Mouse (Mus musculus) spleen, adult 2 months (tissue): Measurements from ENCODE around the gene Pdzrn3. TPM values are rescaled to one million over a fixed set of nuclear protein-coding genes. Genes with fewer than 3 reads are reported as not detected.

ENCODE experiments used
- DNase-seq, 2 experiments: peaks; one replicate each; pipeline versions ENCODE4 v3.0.0 to v3.0.0-alpha.2; 2012 to 2021; ENCODE audit warnings: low spot score in 2 of 2, low read depth in 1 of 2
- H3K27ac ChIP-seq: fragments of 200-500 bp; 2 replicates; pipeline ENCODE4 v1.5.1; 2012; ENCODE audit warnings: low read length, inconsistent platforms; ENCODE audit not compliant: insufficient read depth
- H3K27me3 ChIP-seq: fragments of 200-500 bp; 2 replicates; pipeline ENCODE4 v1.6.1; 2012; ENCODE audit warnings: mild to moderate bottlenecking, moderate library complexity, low read length, inconsistent platforms; ENCODE audit not compliant: control insufficient read depth, insufficient read depth
- H3K36me3 ChIP-seq: fragments of 200-500 bp; 2 replicates; pipeline ENCODE4 v1.6.1; 2012; ENCODE audit warnings: mild to moderate bottlenecking, low read length, inconsistent platforms; ENCODE audit not compliant: control insufficient read depth, insufficient read depth
- H3K4me1 ChIP-seq: fragments of 200-500 bp; 2 replicates; pipeline ENCODE4 v1.6.1; 2011; ENCODE audit warnings: inconsistent platforms; ENCODE audit not compliant: control insufficient read depth, insufficient read depth, insufficient read length
- H3K4me3 ChIP-seq: fragments of 200-500 bp; 2 replicates; pipeline ENCODE4 v1.5.1; 2011; ENCODE audit warnings: mild to moderate bottlenecking, inconsistent platforms; ENCODE audit not compliant: insufficient read depth, insufficient read length; ENCODE audit errors: extremely low read depth
- CTCF ChIP-seq: fragments of 200-500 bp; IDR thresholded peaks from 2 replicates; pipeline ENCODE4 v1.5.1; 2011; ENCODE audit warnings: mild to moderate bottlenecking, inconsistent platforms; ENCODE audit not compliant: insufficient read depth, insufficient read length, insufficient replicate concordance; ENCODE audit errors: extremely low read depth
- POLR2A ChIP-seq: fragments of 200-500 bp; IDR thresholded peaks from 2 replicates; pipeline ENCODE4 v1.6.1; 2011; ENCODE audit warnings: low read depth, low read length, inconsistent platforms
- WGBS: fragments of 180-500 bp; shearing (Covaris S2); methylation state at CpG from one replicate; pipeline ENCODE4 v1.1.7; 2018; 5-methylcytosine and 5-hydroxymethylcytosine counted together
- polyA plus RNA-seq: library from polyadenylated mRNA; depleted of rRNA; stranded (reverse); fragments of >200 nt; gene quantifications from 2 replicates; pipeline ENCODE4 v1.2.3, GENCODE M21; 2012

The Pdzrn3 gene
- polyA plus RNA-seq, 1 experiment: 1.9 TPM

GRCm38 (mm10) chr6:101108951-101109350, 268.7 kb downstream of the Pdzrn3 start:
- Histone ChIP-seq H3K27me3 (no peaks in the 10 kb centered on the region), H3K27ac (no peak overlapping the region), H3K4me3 (no peak overlapping the region), H3K4me1 (no peaks in the 10 kb centered on the region), H3K36me3 (no peaks in the 10 kb centered on the region)
- TF ChIP-seq CTCF (no peak), POLR2A (no peak)
- no peak for DNase-seq
- WGBS: 67% methylated on average over 1 of the region's 1 CpGs

- DNase-seq: no peak
- 90% methylated on average over 6 of the region's 6 CpGs for WGBS
- H3K27me3 ChIP-seq: no peaks in the 10 kb centered on the region
- H3K27ac ChIP-seq: no peak overlapping the region
- no peak overlapping the region for H3K4me3 ChIP-seq
- H3K4me1 ChIP-seq: no peaks in the 10 kb centered on the region
- H3K36me3 ChIP-seq: no peaks in the 10 kb centered on the region
- TF ChIP-seq CTCF: no peak
- no peak for TF ChIP-seq POLR2A
These were observed 274.2 kb downstream of the Pdzrn3 start for GRCm38 (mm10) chr6:101103506-101103905.

GRCm38 (mm10) chr6:101101709-101102654, 275.7 kb downstream of the Pdzrn3 start:
- TF ChIP-seq POLR2A (no peak), CTCF (no peak)

More at GRCm38 (mm10) chr6:101101709-101102654, 275.7 kb downstream of the Pdzrn3 start:
- DNase-seq: no peak
- Histone ChIP-seq H3K4me1 (no peaks in the 10 kb centered on the region), H3K27ac (no peak overlapping the region), H3K4me3 (no peak overlapping the region), H3K36me3 (no peaks in the 10 kb centered on the region), H3K27me3 (no peaks in the 10 kb centered on the region)
- 81% methylated on average over 14 of the region's 14 CpGs for WGBS
